Mouse (Mus musculus): ENCODE data around the gene Hcn1.

Hcn1 gene

DNA sequence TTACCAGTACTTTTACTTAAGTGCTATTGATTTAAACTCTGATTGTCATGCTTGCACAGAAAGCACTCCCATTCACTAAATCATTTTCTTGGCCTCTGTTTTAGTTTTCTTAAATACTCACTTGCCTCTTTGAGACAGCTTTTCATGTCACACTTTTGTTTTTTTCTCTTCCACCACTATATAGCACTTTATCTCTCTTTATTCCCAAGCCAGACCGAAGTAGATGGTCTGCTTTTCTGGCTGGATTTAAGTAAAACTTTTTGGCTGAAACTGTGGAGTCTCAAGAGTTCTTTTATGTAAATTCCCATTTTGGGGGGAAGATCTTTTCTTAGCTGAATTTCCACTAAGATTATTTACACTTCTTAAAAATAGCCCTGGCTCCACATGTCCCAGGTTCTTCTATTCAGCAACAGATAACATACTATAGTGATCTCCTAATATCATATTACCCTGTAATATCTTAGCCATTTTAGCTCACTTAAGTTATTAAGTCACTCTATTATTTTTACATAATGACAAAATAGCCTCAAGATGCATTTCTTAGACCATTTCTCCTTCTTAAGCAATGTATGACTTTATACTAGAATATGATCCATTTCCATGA lies 92.7 kb downstream of the Hcn1 start:
- no peak for DNase-seq (ENCODE audit: inconsistent age in 2 of 2, low spot score in 1 of 2)

DNA sequence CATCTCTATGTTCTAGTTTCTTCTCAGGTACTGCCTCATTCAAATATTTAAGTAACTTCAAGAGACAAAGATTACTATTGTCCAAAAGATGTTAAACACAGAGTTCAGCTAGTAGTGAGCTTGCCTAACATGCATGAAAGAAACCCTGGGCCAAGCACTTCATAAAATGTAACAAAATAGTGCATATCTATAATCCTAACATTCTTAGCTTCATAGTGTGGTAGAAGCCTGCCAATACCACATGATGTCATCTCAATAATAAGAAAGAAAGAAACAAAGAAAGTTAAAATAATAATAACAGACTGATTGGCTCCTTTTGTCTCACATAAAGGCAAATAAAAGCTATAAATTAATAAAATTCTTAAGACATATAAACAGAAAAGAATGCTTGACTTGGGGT lies 103.5 kb downstream of the Hcn1 start:
- no peak for DNase-seq (ENCODE audit: inconsistent age in 2 of 2, low spot score in 1 of 2)

DNA sequence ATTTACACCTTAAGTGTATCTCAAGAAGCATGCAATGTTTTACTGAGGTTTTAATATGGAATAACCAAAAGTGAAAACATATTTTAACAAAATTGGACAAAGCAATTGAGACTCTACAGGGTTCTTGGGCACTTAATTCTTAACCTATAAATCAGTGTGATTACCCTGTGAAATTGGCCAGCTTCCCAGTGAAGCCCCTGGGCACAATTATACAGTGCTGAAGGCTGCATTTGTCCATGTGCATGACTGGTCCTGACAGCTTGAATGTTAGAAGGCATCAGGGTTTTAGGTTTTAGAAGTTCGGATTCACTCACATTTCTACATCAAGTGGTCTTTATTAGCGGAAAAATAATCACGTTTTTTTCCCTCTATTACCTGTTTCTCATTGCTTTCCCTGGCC lies 103.9 kb downstream of the Hcn1 start:
- no peak for DNase-seq (ENCODE audit: inconsistent age in 2 of 2, low spot score in 1 of 2)

DNA sequence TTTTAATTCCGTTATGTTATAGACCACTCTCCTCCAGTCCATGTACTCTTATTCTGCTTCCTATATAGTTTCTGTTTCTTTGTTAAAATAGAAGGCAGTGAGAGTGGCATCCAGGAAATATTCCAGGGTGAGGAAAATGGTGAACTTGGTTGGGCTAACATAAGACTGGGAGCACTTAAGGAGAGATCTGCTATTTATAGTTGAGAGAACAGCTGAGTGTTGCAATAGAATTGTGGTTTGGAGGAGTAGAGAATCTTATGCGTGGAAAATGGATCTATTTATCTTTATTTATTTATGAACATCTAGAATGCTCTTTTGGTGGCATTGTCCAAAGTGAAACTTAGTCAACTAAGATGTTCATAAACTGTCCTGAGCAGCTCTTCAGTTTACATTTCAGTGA lies 104.4 kb downstream of the Hcn1 start:
- DNase-seq (ENCODE audit: inconsistent age in 2 of 2, low spot score in 1 of 2) = no peak

DNA sequence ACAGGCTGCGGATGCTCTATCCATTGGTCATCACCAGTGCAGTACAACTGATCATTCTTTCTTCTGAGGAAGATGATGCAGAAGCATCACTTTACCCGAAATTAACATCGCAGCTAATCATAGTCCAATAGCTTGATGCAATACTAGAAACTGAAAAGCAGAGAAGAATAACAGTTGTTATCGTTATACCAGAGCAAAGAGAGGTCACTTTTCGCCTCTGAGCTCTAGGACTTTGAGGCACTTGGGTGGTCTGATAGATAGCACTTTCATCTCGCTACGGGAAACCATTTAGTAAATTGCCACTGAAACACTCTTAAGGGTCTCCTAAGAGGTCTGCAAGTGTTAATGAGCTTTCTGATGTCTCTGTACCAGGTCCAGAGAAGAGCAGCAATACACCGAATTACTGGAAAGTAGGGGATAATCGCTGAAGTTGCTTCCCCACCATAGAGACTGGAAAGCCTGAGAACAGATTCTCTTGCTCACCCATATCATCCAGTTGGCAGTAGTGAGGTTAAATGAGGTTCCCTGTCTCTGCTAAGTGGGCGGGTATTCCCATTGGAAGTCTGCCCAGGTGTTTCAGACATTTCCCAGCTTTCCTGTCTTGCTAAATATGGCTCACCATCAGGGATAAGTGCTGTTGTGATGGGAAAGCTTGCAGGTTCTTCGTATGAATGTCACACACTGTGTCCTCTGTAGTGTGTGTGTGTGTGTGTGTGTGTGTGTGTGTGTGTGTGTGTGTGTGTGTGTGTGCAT lies 105.0 kb downstream of the Hcn1 start:
- no peak for DNase-seq (ENCODE audit: inconsistent age in 2 of 2, low spot score in 1 of 2)

DNA sequence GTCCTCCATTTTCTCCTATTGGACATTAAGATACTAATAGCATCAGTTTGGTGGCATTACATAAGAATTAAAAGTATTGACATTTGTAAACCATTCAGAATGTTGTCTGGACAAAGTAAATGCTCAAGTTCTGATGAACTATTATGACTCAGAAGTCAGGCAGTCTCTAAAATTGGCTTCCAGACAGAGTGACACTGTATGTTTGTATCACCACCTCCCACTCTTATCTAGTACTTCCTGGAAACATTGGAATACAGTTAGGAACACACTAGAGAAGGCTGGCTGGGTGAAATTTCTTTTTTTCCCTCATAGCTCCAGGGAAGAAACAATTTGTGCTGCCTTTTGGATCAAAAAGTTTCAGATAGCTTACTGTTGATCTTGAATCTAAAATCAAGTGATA lies 108.7 kb downstream of the Hcn1 start:
- no peak for DNase-seq (ENCODE audit: inconsistent age in 2 of 2, low spot score in 1 of 2)

DNA sequence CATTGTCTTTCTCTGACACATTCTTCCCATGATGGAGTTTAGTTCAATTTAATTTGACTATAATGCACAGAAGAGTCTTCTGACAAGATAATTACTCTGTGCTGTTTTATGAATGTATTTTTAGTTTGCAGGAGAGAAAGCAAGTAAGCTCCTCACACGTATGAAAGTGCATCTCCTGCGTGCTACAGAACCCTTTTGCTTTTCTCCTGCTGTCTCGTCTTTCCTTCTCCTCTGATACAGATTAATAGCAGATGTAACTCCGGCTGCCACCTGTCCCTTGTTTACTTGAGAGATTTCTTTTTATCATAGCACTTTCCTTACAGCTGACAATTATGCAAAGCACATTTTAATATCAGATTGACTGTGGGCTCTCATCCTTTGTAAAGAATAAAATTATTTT lies 120.0 kb downstream of the Hcn1 start:
- no peak for DNase-seq (ENCODE audit: inconsistent age in 2 of 2, low spot score in 1 of 2)

DNA sequence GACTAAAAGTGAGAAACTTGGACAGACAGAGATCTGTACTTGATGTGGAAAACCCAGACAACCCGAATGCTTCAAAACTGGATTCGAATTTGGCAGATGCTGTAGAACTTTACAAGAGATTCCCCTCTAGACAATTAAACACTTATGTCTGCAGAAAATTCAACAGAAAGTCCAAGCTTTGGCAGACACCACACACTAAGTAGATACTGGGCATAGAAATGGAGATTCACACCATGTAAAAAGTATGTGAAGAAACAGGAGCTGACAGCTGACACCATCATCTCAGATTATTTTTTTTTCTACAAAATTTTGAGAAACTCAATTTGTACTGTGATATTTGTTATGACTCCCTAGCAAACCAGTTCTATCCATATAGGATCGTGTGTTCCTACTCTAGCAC lies 122.0 kb downstream of the Hcn1 start:
- no peak for DNase-seq (ENCODE audit: inconsistent age in 2 of 2, low spot score in 1 of 2)

DNA sequence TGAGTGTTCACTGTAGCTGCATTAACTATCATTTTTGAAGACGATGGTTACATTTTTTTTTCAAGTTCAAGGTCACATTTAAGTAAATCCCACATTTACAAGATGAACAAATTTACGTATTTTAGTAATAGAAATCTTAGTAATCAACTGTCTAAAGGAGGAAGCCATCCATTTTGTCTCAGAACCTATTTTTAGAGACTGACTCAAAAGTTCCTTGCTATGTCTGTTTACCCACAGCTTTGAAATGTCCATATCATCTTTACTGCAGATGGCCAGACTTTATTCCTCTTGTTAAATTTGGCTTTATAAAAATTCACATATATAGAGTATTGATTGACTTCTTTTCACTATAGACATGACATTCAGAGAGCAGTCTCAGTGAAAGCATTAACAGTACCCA lies 126.3 kb downstream of the Hcn1 start:
- DNase-seq (ENCODE audit: inconsistent age in 2 of 2, low spot score in 1 of 2) = no peak

DNA sequence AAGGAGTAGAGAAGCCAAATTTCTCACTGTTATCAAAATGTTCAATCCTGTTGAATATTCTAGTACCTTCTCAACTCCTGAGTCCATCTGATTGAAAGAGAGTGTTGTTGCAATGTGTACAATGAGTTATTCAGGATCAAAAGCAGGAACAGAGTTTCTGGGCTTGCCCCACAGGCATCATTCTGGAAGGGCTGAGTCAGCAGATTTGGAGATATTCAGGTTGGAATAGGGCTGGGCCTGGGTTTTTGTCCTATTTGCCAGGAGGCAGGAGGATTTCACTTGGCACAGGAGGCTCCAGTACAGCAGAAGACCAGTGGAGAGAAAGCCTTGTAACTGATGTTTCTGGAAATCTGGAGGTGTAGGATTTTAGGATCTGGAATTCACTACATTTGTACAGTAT lies 130.6 kb downstream of the Hcn1 start:
- no peak for DNase-seq (ENCODE audit: inconsistent age in 2 of 2, low spot score in 1 of 2)

DNA sequence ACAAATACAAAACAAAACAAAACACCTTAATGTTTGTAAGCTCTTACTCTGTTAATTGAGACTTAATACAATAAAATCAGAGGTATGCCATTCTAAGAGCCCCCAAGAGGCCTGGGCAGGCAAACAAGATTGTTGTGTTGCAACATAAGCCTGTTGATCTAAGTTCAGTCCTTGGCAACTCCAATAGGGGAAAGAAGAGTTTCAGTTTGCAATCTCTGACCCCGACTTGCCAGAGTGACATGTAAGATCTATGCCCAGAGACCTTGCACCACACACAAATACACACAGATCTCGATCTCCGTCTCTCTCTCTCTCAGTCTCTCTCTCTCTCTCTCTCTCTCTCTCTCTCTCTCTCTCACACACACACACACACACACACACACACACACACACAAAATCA lies 142.3 kb downstream of the Hcn1 start:
- no peak for DNase-seq (ENCODE audit: inconsistent age in 2 of 2, low spot score in 1 of 2)

DNA sequence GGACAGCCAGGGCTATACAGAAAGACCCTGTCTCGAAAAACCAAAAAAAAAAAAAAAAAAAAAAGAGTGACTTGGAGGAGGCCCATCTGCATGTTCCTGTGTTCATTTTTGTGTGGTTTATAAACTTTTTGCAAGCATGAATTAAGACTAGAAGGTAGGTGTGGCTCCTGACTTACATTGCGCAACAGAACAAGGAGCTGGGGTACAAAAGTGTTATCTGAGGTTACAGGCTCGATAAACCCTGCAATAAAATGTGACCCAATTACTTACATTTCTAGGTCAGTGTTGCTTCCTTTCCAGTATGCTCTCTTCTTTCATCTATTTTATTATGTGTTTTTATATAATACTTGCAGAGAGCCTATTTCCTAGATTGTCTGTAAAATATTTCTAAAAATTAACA lies 143.1 kb downstream of the Hcn1 start:
- no peak for DNase-seq (ENCODE audit: inconsistent age in 2 of 2, low spot score in 1 of 2)

DNA sequence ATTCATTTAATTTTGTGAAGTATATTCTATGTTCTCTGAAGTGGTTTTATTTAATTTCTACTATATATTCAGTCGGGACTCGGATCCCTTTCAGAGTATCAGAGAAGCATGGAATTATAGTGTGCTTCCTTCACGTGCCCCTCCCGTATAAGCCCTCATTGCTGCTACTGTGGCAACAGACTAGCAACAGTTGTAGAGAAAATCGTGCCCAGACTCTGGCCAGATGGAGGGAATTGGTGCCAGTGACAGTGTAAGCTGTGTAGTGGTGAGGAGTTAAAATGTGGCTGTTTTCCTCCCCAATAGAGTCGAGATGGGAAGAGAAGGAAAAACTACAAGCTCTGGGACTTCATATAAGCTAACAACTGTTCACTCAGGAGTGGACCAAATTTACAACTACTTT lies 163.4 kb downstream of the Hcn1 start:
- no peak for DNase-seq (ENCODE audit: inconsistent age in 2 of 2, low spot score in 1 of 2)

DNA sequence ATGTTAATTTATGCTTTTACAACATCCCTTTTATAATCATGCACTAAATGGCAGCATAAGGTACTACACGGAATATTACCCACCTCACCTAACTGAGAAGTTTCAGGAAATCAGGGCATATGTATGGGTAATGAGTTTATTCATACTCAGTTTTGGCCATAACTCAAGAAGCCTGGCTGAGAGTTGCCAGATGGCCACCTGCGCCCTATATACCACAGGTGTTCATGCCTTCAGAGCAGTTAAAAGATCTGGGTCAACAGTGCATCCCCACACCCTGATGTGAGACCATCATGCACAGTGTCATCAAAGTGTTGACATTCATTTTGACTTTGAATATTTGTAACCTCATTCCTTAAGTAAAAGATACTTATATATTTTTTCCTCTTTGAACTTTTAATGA lies 183.3 kb downstream of the Hcn1 start:
- DNase-seq (ENCODE audit: inconsistent age in 2 of 2, low spot score in 1 of 2) = no peak

DNA sequence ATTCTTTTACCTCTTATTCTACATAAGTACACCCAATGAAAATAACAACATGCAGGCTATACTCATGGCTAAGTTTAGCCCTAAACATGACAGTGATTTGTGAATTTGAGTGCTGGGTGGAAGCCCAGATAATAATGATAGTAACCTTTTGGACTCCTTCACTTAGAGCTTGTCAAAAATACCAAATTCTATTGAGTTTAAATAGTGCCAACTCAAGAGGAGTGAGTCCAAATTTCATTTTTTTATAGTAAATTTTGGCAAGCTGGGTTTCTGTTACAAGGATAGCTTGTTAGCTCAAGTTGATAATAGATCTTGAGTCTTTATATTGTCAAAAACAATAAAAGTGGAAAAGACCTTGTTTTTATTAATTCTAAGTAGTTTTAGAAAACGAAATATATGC lies 190.7 kb downstream of the Hcn1 start:
- DNase-seq (ENCODE audit: inconsistent age in 2 of 2, low spot score in 1 of 2) = no peak

DNA sequence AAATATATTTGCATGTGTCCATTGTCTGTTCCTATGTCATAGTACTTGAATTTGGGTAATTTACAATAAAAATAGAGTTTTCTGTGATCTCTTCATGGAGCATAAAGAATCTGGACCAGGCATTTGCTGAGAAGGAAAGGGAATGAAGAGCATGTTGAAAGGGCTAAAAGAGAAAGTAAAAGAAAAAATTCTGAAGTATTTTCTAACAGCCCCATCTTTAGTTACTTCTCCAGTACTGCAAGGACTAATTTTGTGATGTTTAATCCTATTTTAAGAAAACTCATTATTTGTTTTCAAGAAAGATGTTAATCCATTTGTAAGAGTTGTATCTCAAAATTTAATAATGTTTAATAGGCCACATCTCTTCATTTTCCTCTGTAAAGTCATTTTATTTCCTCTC lies 198.9 kb downstream of the Hcn1 start:
- DNase-seq (ENCODE audit: inconsistent age in 2 of 2, low spot score in 1 of 2) = no peak

DNA sequence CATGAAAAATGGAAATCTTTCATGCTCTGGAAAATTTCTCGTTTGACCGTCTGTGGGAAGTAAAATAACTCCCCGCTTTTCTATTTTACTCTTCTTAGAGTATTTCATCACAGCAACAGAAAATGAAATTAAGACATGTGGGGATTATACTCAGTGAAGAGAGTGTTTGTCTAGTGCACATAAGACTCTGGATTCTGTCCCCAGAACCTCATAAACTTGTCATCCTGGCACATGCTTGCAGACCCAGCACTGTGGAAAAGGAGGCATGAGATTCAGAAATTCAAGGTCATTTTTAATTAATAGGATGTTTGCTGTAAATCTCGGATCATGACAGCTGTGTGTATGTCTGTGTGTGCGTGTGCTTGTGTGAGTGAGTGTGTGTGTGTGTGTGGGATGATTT lies 225.5 kb downstream of the Hcn1 start:
- no peak for DNase-seq (ENCODE audit: inconsistent age in 2 of 2, low spot score in 1 of 2)

DNA sequence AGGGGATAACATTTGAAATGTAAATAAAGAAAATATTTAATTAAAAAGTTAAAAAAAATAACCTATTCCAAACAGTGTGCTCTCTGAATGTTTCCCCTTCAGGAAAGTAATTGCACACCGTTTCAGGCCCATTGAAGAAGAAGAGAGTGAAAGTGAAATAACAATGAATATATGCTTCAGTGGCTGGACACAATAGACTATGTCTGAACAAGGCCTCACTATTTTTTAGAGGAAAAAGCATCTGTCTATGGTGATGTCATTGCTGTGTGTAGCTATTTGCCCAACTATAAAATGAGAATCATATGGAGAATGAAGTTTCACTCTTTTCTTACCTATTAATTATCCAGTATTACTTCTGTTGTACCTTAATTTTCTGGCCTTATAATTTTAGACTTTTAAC lies 234.5 kb downstream of the Hcn1 start:
- DNase-seq (ENCODE audit: inconsistent age in 2 of 2, low spot score in 1 of 2) = no peak

DNA sequence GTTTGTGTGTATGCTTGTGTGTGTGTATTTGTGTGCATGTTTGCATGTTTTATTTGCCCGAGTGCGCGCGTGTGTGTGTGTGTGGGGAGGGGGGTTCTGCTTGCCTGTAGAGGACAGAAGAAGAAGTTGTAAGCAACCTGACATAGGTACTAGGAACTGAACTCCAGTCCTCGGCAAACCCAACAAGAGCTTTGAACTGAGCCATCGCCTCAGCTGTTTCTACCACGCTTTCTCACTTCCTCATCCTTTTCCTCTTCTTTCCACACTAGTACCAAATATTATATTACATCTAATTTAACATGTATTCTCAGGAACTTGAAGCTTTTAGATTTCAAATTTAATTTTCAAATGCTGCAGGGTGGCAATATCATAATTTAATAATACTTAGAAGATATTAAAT lies 236.1 kb downstream of the Hcn1 start:
- no peak for DNase-seq (ENCODE audit: inconsistent age in 2 of 2, low spot score in 1 of 2)

DNA sequence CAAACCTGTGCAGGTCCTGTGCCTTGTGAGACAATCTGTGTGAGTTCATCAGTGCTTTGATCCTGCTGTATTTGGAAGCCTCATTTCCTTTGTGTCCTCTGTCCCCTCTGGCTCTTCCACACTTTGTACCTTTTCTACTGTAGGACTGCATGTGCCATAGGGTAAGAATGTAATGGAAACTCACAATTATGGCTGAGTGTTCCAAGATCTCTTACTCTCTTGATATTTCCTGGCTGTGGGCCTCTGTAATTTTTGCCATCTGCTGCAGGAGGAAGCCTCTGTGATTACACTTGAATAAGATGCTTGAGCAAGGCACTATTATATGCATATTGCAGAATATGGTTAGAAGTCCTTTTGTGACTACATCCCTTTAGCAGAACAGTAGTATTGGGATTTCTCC lies 240.2 kb downstream of the Hcn1 start:
- DNase-seq (ENCODE audit: inconsistent age in 2 of 2, low spot score in 1 of 2) = no peak

DNA sequence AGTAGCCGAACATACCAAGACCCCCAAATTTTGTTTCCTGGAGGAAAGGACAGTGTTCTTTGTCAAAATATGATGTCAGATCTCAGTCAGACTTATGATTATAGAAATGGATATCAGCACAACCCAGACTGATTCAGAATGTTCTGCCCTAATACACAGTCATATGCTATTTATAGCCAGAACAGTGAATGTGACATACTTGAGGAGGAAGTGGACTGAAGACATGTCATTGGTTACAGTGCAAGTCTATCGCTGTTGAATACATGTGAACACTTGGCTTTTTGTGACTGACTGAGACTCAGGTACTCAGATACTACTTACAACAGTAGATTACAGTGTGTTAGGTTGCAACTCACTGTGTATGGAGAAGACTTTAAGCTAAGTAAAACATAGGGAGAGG lies 245.2 kb downstream of the Hcn1 start:
- no peak for DNase-seq (ENCODE audit: inconsistent age in 2 of 2, low spot score in 1 of 2)

DNA sequence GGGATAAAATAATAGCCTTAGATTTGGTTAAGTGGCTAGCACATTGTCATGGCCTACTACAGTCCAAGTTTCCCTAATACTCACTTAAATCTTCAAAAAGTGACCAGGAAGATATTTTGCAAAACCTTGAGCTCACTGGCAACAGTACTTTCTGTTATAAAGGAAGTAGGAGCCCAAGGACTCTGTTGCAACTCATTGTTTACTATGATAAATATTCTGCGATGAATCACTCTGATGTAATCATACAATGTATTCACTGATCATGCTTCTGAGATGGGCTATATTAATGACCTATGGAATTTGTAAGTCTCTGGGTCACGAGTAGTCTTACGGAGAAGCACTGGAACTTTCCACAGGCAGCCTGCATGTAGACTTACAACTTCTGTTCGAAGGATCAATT lies 246.6 kb downstream of the Hcn1 start:
- DNase-seq (ENCODE audit: inconsistent age in 2 of 2, low spot score in 1 of 2) = peak in 1 of 2 experiments; percentile 59
